Mouse (Mus musculus) lung, postnatal 10 days (tissue): ENCODE results near the gene Slc37a1.
"Not testable (repeated sequence)": the region's sequence is repeated elsewhere in the genome, so short reads cannot be mapped to it uniquely, and the experiment has no call there.

Source experiments
- DNase-seq: peaks from one replicate; pipeline ENCODE4 v3.0.0; 2021

The Slc37a1 gene

DNA sequence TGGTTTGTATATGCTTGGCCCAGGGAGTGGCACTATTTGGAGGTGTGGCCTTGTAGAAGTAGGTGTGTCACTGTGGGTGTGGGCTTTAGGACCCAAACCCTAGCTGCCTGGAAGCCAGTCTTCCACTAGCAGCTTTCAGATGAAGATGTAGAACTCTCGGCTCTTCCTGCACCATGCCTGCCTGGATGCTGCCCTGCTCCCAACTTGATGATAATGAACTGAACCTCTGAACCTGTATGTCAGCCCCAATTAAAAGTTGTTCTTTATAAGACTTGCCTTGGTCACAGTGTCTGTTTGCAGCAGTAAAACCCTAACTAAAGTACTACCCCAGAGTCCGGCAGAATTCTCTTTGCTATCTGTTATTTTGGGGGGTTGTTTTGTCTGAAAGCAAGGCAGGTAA, 16.8 kb upstream of the Slc37a1 start:
- DNase-seq, result no peak

DNA sequence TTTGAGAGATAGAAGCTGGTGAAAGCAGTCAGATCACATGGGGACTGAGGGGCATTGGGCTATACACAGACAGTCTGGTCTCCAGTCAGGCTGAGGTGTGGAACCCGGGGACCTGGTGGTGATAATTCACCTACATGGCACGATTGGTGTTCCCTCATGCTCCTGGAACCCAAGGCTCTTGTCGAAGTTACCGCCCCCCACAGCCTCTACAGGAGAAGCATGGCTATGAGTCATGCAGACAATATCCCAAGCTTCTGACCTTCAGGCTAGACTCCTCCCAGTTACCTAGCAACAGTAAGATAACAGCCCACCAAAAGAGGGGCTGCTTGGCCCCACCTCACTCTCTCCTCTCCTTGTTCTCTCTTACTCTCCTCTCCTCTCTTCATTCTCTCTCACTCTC, 16.3 kb upstream of the Slc37a1 start:
- no peak for DNase-seq

DNA sequence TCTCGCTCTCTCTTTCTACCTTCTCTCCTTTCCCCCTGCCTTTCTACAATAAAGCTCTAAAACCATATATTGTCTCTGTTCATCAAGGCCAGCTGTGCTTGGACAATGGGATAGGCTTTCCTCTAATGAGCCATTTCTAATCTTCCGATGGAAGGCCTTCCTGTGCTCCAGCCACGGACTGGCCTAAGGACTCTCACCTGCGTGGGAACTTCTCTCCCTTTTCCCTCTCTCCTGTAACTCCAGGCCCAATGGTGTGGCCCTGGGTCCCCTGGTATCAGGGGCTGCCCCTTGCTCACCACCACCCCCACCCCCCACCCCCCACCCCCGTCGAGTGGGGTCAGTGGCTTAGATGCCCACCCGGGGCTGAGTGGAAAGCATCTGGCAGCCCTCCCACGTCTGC, 15.9 kb upstream of the Slc37a1 start:
- not testable (repeated sequence) for DNase-seq

DNA sequence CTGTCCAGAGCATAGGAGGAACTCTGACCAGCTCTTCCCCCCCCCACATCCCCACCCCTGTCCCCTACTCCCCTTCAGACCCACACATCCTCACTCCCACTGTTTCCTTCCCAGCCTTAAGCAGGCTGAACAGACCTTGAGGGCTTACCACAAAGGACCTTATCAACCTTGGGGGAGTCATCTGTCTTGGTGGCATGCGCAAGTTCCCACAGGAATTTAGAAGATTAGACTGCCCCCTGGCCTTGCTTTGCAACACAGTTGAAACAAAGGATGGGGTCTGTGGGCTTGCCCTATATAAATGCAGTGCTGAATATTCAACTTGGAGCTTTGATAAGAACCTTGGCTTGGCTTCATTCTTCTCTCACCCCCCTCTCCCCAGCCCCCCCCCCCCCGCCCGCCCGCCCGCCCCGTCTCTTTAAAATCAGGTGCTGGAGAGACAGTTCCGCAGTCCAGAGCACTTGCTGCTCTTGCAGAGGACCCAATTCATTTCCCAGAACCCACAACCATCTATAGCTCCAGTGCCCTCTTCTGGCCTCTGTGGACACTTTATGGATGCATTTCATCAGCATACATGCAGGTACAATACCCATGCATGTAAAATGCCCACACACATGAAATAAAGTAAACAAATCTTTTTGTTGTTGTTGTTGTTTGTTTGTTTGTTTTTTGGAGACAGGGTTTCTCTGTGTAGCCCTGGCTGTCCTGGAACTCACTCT, 15.3 kb upstream of the Slc37a1 start:
- no peak for DNase-seq

DNA sequence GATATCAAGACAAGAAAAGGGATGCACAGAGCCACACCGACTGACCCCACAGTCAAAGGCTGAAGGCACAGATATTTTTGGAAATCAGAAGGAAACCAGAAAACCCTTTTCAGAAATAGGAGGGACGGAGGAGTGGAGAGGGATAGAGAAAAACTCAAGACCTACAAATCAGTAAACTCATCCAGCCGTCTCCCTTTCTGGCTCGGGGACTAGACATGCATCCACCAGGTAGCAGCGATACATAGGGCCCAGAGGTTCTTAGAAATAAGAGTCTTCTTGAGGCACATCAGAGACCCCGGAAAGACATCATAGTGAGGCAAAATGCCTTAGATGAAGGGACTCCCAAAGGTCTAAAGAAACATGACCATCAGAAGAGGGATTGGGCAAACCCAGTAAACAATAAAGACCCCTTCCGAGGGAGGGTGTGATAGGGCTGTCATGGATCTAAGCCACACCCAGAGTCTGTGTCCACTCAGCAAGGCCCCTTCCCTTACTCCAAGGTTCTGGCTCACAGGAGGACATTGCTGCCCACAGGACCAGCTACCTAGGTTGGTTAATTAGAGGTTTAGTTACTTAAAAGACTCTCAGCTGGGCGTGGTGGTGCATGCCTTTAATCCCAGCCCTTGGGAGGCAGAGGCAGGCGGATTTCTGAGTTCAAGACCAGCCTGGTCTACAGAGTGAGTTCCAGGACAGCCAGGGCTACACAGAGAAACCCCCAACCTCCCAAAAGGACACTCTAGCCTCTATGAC, 14.0 kb upstream of the Slc37a1 start:
- DNase-seq, result no peak

DNA sequence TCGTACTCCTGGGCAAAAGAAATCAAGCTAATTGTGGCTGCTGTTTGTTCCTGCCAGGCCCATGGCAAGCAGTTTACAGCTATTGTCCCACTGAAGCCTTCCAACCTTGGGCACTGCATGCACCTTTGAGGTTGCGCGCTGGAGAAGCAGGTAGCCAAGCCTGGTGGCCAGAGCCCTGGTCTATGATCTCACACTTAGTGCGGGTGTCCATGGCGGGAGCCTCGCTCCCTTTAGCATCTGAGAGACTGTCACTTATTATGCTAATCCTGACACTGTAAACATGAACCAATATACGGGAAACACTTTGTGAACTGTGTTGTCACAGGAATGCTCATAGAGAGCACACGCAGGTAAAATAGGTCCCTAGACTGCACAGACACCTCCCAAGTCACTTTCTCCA, 13.0 kb upstream of the Slc37a1 start:
- DNase-seq, result no peak

DNA sequence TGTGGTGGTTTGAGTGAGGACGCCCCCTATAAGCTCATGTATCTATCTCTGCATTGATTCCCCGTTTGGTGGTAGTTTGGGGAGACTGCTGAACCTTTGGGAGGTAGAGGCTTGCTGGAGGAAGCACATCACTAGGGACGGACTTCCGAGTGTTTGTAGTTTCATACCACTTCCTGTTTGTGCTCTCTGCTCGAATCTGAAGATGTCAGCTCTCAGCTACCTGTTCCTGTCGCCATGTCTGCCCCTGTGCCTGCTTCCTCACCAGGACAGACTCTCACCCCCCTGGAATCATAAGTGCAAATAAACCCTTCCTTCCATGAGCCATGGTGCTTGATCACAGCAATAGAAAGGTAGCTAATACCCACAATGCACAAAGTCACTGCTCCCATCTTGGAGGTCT, 11.4 kb upstream of the Slc37a1 start:
- no peak for DNase-seq

DNA sequence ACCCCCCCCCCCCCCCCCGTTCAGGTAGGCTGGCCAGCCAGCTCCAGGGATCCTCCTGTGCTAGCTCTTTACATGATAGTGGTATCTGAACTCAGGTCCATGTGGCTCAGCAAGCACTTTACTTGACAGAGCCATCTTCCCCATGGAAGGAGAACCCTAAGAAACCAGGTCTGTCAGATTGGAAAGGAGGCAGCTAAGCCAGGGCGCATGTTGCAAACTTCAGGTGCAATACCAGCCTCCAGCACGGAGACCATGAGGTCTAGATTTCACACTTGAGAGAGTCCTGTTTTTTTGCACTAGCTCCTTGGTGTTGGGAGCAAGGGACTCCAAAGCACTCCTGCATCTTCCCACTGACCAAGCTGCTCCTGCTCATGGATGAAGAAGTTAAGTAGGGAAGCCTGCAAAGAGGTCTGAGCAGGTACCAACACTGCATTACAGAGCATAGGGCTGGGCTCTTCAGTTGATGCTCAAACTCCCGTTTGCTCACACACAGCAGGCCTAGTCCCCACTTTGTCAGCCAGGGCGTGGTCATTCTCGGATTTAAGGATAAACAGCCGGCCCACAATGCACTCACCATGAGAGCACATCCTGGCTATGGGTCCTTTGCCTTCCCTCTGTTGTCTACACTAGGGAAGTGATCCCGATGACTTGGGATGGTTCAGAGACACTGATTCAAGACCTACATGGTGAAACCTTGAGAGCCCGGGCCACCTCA, 10.2 kb upstream of the Slc37a1 start:
- peak; percentile 62 for DNase-seq

DNA sequence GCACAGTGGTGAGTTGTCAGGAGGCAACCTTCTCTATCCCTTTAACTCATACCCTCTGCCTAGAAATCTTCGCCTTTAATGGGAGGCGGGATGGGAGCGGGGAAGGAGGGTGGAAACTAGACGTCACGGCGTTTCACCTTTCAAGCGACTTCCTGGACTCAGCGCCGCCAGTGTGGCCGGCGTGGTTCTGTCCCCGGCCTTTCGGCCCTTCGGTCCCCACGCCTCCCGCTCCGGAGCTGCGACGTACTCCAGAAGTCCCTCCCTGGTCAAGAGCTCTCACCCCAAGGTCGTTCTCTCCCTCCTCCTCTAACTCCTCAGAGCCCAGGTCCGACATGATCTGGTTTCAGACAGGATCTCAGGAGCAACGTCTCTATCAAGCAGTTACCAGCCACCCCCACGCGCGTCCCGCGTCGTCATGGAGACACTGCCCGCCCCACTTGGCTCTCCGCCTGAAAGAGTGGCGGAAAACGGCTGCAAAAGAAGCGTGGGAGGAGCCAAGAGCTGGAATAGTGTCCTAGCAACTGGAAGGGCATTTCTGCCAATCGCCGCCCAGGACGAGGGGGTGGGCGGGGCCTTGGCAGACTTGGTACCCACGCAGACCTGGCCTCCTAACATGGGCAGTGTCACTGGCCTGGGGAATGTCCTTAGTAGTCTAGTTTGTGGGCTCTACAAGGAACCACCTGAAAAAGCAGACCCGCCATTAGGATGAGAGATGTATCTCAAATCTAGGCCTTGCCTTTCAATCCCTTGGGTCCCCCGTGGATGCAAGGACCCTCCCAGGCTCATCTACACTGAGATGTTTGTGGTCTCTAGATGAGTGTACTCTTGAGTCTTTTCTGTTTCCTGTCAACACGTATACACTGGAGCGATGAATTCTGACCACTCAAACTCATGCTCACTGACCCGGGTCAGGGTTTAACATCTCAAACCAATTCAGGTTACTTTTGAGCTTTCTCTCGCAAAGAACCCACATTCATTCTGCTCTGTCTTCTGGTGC, 9.4 kb upstream of the Slc37a1 start, which contains the start of gene Rsph1:
TSS of gene Rsph1 (minus strand) at position 462 of the 997 bp plus-strand sequence.
- peak; percentile 100 for DNase-seq

DNA sequence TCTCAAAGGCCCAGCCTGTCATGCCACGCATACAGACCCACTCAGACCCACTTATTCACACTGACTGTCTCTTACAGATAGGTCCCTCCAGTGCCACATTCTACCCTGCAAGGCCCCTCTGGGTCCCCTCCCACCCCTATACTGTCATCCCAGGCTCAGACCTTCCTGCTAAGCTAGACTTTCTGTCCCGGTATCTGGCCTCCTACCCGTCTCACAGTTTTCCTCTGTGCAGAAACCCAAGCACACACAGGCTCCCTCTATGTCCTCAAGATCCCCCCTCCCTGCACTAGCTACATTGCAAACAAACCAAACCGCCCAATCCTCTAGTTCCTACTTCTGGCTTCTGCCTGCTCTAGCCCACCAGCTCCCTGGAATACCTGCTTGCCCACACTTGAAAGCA, 8.7 kb upstream of the Slc37a1 start:
- DNase-seq, result no peak

DNA sequence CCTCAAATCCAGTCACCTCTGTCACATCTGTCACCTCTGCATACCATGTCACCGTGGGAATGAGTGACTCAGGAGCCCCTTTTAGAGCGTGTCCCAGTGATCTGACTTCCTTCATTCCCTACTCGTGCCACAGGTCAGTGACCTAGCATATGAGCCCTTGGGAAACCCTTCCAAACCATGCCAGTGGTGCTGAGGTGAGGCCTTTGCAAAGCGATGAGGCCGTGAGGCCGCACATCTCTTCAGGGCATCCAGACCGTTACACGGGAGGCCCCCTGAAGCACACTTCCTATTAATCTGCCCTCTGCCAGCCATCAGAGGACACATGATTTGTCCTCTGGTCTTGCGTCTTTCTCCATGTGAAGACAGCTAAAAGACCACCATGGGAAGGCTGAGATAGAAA, 7.1 kb upstream of the Slc37a1 start:
- no peak for DNase-seq

DNA sequence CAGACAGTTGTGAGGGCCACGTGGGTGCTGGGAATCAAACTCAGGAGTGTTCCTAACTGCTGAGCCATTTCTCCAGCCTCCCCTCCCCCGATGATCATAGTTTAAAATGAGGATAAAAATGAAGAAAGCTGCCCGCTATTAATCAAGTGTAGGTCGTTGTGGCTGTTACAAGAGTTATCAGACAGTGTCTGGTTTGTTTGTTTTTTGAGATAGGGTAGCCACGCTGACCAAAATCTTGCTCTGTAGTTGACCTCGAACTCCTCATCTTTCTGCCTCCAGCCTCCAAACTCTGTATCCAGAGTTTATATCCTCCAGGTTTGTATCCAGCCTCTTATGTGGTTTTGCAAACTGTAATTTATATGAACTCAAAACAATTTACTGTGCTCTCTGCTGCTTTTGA, 6.3 kb upstream of the Slc37a1 start:
- DNase-seq, result no peak

DNA sequence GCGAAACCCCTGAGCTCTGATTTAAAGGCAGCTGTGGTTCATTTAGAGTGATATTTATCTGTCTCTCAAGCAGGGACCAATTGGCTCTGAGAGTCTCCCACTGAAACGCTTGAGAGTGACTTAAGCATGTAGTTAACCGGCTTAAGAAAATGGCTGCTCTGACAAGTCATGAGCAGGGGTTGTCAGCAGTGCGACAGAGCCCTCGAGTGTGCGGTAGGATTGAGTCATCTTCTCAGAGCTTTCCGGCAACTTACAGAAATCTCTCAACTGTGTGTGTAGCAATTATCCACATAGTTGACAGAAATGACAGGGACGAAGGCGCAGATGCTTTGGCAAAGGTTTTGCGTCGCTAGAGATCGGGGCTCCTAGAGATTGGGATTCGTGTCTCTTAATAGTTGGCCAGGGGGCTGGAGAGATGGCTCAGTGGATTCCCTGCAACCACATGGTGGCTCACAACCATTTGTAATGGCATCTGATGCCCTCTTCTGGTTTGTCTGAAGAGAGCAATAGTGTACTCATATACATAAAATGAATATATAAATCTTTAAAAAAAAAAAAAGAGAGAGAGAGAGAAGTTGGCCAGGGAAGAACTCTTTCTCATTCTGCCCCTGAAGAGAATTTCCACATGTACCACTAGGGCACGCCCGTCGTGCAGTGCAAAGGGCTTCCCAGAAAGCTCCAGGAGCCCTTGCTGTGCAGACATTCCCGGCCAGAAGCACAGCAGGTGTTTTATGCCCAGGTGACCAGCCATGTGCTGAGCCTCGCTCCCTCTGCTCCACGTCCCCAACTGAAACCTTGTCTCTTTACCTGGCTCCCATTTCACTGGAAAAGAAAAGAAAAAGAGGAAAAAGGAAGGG, 4.5 kb upstream of the Slc37a1 start:
- DNase-seq, result no peak

DNA sequence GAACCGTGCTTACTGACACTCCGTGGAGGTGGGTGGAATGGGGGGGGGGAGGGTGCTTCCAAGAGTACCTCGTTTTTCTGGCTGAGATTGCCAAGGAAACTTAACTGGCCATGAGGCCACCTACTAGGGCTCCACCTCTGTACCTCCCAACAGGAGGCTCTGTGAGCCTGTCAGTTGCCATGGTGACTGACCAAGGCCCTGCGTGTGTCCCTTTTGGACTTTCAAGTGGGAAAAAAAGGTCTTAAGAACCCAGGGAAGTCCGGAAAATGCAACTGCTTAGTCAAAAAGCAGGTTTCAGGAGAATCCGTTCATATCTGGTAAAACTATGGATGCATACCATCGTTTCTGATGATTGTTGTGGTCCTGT, 3.9 kb upstream of the Slc37a1 start:
- DNase-seq, result no peak

DNA sequence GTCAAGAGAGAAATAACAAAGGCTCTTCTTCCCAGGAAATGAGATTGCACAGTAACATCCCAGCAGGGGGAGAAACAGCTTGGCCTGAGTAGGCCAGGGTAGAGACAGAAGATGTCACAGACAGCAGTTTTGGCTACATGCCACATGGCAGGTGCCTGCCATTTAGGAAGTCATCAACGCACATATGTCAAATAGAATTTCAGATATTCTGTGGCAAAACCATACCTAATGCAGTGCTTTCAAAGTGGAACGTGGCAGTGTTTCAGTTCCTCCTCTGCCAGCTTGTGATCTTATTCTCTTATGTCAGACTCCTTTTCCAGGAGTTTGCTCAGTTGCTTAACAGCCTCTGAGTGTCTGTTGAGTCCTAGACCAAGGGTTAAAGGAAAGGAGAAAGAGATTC, 725 bp upstream of the Slc37a1 start:
- no peak for DNase-seq

DNA sequence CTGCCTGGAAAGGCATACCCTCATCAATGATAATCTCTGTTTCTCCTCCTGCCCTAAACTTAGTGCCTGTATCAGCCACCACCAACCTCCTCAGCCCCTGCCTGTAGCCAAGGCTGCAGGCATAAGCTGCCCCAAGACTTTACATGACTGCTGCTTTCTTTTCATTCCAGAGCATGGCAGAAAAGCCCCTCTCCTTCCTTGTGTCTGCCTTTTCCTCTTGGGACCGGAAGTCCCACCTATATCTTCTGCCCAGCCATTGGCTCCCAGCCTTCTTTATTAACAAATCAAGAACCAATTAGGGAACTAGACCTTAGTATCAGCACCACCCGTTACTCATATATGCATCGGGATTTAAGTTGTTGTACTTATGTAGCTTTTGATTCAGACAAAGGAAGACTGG, 624 bp downstream of the Slc37a1 start:
- DNase-seq, result no peak

DNA sequence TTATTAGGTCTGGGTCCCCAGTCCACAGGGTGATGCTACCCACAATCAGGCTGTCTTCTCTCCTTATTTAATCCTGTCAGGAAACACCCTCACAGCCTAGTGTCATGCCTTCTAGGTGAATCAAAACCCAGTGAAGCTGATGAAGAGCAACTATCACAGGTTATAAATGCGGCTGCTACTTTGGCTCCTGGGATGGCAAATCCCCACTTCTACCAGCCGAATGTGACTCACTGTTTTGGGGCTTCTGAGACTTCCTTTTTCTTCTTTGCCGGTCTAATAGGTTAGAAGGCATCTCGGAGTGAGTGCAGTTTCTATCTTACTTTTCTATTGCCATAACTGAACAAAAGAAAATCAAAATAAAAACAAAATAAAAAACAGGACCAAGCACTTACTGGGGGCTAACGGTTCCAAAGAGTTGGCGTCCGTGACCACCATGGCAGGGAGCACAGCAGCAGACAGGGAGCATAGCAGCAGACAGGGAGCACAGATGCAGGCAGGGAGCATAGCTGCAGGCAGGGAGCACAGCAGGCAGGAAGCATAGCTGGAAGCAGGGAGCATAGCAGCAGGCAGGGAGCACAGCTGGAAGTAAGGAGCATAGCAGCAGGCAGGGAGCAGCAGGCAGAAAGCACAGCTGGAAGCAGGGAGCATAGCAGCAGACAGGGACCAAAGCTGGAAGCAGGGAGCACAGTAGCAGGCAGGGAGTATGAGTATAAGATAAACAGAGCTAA, 2.6 kb downstream of the Slc37a1 start:
- no peak for DNase-seq

DNA sequence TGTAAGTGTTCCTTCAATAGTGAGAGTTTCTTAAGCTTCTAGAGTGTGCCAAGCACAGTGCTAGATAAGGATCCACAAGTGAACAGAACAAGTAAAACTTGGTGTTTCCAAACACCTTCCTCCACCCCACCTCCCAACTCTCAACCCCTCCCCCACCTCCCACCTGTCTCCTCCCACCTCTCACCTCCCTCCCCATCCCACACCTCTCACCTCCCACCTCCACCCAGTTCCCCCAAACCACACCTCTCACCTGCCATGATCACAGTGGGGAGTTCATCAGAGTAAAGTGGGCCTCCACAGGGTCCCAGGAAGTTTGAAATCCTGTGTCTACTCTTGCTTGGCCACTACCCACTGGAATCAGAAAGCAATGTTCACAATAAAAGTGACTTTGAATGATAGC, 3.7 kb downstream of the Slc37a1 start:
- DNase-seq, result no peak

DNA sequence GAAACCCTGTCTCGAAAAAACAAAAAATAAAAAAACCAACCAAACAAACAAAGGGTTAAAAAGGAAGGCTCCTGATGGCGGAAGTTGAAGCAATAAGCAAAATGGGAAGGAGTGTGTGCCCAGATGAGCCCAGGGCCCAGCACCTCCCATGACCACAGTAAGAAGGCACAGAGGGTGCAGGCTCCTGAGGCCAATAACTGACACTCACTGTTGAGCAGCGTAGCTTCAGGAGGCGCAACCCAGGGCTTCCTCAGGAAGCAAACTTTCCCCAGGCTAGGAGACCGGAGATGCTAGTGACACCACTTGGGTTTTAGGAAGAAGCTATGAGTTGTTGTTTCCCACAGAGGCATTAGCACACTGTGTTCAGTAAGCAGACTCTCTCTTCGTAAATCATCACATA, 4.3 kb downstream of the Slc37a1 start:
- no peak for DNase-seq

DNA sequence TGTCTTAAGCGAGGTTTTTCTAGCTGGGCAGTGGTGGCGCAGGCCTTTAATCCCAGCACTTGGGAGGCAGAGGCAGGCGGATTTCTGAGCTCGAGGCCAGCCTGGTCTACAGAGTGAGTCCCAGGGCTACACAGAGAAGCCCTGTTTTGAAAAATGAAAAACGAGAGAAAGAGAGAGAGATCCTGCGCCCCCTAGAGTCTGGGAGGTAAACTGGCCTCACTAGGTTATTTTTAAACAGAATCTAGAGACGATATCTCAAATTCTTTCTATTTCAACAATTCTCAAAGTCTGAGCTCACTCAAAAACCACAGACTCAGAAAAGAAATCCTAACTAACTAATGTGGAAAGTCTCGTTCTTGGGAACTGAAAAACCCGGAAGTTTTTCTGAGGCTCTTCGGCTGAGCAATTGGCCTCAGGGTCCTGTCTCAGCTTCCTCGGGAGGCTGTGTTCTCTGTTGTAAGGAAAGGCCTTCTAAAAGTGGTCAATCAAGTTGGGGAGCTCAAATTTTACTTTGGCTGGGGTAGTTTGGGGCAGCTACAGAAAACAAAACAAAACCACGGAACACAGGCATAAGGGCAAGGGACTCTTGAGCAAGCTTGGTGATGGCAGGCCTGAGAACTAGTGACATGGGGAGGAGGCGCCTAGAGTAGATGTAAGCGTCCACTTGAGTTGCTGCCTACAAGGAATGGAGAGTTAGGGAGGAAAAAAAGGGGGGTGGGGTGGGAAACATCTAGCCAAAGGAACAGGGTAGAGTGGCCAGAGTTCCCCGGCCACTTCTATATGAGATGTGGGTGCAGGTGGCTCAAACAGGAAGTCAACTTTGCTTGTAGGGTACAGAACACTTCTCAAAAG, 8.0 kb downstream of the Slc37a1 start:
- DNase-seq, result peak; percentile 63
